ENCODE assay signal across 23 mouse cellular contexts in genomic region chr11:46406721-46407120, GRCm38 (mm10). TPM values are rescaled to one million over a fixed set of nuclear protein-coding genes. Genes with fewer than 3 reads are reported as not detected.
A peak's percentile ranks its signal among the peaks of the same experiment; 100 is the strongest.
DNase-seq lines count a peak whose midpoint lies in the region; ATAC-seq and TF ChIP-seq lines count a peak whose summit lies in the region.
"Had no signal": no experiment of that assay in that cellular context is flagged by ENCODE, and none has a peak within 500 bp of the region (broad histone marks: within the 10 kb centered on the region; RNA-seq: fewer than 3 reads in every experiment).

No protein-coding gene starts in this region.

- H3K4me1 ChIP-seq in heart, embryonic 10.5 days: peaks cover 10% of the 10 kb centered on the region
- H3K4me1 ChIP-seq in hindbrain, embryonic 12.5 days: no peaks in the 10 kb centered on the region; the same call in 1 of the 2 replicates
- no peaks in the 10 kb centered on the region for H3K4me1 ChIP-seq in hindbrain, embryonic 14.5 days (replicated peaks; ENCODE audit: control insufficient read depth, insufficient read depth, low read length)
- no peaks in the 10 kb centered on the region for H3K4me1 ChIP-seq in cerebellum, adult 2 months (ENCODE audit: control insufficient read depth, insufficient read depth, low read length)
- H3K4me1 ChIP-seq in embryonic facial prominence, embryonic 14.5 days (ENCODE audit: control insufficient read depth, insufficient read depth, low read length): no peaks in the 10 kb centered on the region
- H3K4me1 ChIP-seq: forebrain, embryonic 15.5 days; limb, embryonic 15.5 days; neural tube, embryonic 12.5 days had no signal

- H3K4me2 ChIP-seq in hindbrain, embryonic 12.5 days (replicated peaks): 0 out of 2 replicates have a peak overlapping the region, but pooled peaks have one; percentile 21
- no peak overlapping the region for H3K4me2 ChIP-seq in hindbrain, embryonic 14.5 days (replicated peaks)
- no peak overlapping the region for H3K4me2 ChIP-seq in embryonic facial prominence, embryonic 14.5 days (ENCODE audit: low read depth, low read length)
- H3K4me2 ChIP-seq: forebrain, embryonic 15.5 days; limb, embryonic 15.5 days; neural tube, embryonic 12.5 days had no signal

- H3K27ac ChIP-seq in heart, embryonic 10.5 days: peak overlapping the region; percentile 52
- H3K27ac ChIP-seq in hindbrain, embryonic 12.5 days: no peak overlapping the region
- no peak overlapping the region for H3K27ac ChIP-seq in hindbrain, embryonic 14.5 days
- no peak overlapping the region for H3K27ac ChIP-seq in cerebellum, adult 2 months (ENCODE audit: insufficient read depth, low read length)
- H3K27ac ChIP-seq in embryonic facial prominence, embryonic 14.5 days (replicated peaks; ENCODE audit: low read depth, low read length): no peak overlapping the region
- H3K27ac ChIP-seq: forebrain, embryonic 15.5 days; limb, embryonic 15.5 days; neural tube, embryonic 12.5 days had no signal

- no peaks in the 10 kb centered on the region for H3K9me3 ChIP-seq in heart, embryonic 10.5 days
- H3K9me3 ChIP-seq in hindbrain, embryonic 12.5 days (replicated peaks): no peaks in the 10 kb centered on the region
- H3K9me3 ChIP-seq in hindbrain, embryonic 14.5 days (ENCODE audit: control insufficient read depth, low read length): no peaks in the 10 kb centered on the region
- H3K9me3 ChIP-seq in embryonic facial prominence, embryonic 14.5 days (ENCODE audit: control insufficient read depth, low read length): no peaks in the 10 kb centered on the region
- H3K9me3 ChIP-seq: forebrain, embryonic 15.5 days; limb, embryonic 15.5 days; neural tube, embryonic 12.5 days had no signal

- 0 out of 2 replicates have a peak, but pooled peaks cover 6% of the 10 kb centered on the region for H3K27me3 ChIP-seq in heart, embryonic 10.5 days (ENCODE audit: insufficient read depth, poor library complexity, severe bottlenecking)
- no peaks in the 10 kb centered on the region for H3K27me3 ChIP-seq in hindbrain, embryonic 12.5 days
- no peaks in the 10 kb centered on the region for H3K27me3 ChIP-seq in hindbrain, embryonic 14.5 days (ENCODE audit: control insufficient read depth, insufficient read depth, low read length)
- no peaks in the 10 kb centered on the region for H3K27me3 ChIP-seq in cerebellum, adult 2 months (ENCODE audit: control insufficient read depth, insufficient read depth, low read length)
- H3K27me3 ChIP-seq in embryonic facial prominence, embryonic 14.5 days (replicated peaks; ENCODE audit: control insufficient read depth, insufficient read depth, low read length): no peaks in the 10 kb centered on the region
- H3K27me3 ChIP-seq: forebrain, embryonic 15.5 days; limb, embryonic 15.5 days; neural tube, embryonic 12.5 days had no signal

- intact Hi-C loops in heart, postnatal 36 days (cut with DNase I): no loop called here

- ATAC-seq in hindbrain, embryonic 12.5 days (ENCODE audit: low FRiP score): no peak
- ATAC-seq in hindbrain, embryonic 14.5 days (ENCODE audit: low FRiP score): no peak
- ATAC-seq in embryonic facial prominence, embryonic 14.5 days (ENCODE audit: low read depth): no peak
- ATAC-seq: forebrain, embryonic 15.5 days had no signal

- H3K36me3 ChIP-seq in heart, embryonic 10.5 days: no peaks in the 10 kb centered on the region
- H3K36me3 ChIP-seq in hindbrain, embryonic 12.5 days: no peaks in the 10 kb centered on the region
- no peaks in the 10 kb centered on the region for H3K36me3 ChIP-seq in hindbrain, embryonic 14.5 days (replicated peaks; ENCODE audit: control insufficient read depth, insufficient read depth)
- H3K36me3 ChIP-seq in embryonic facial prominence, embryonic 14.5 days (ENCODE audit: control insufficient read depth, insufficient read depth, low read length): no peaks in the 10 kb centered on the region
- H3K36me3 ChIP-seq: forebrain, embryonic 15.5 days; limb, embryonic 15.5 days; neural tube, embryonic 12.5 days had no signal

- WGBS in heart, embryonic 10.5 days: 29% methylated on average over 10 of the region's 10 CpGs
- WGBS in hindbrain, embryonic 12.5 days: 30% methylated on average over 10 of the region's 10 CpGs
- WGBS in hindbrain, embryonic 14.5 days: 37% methylated on average over 10 of the region's 10 CpGs
- 9% methylated on average over 10 of the region's 10 CpGs for WGBS in cerebellum, adult 2 months
- 46% methylated on average over 10 of the region's 10 CpGs for WGBS in embryonic facial prominence, embryonic 14.5 days

- no peak for TF ChIP-seq POLR2A in cerebellum, adult 2 months (IDR thresholded peaks at IDR 0.05; ENCODE audit: borderline replicate concordance, insufficient read depth, low read length)

- no peak for DNase-seq in heart, embryonic 10.5 days (ENCODE audit: low spot score)
- no peak for DNase-seq in heart, postnatal 36 days
- no peak for DNase-seq in hindbrain, embryonic 14.5 days (ENCODE audit: low spot score)
- peak; percentile 21 to 23 for DNase-seq in cerebellum, adult 2 months
- DNase-seq in embryonic facial prominence, embryonic 14.5 days (ENCODE audit: low spot score): no peak
- no peak for DNase-seq in gastrocnemius, postnatal 25 days
- DNase-seq: adrenal gland, adult 2 months; kidney, adult 18-20 months; kidney, postnatal 14 days; lung, postnatal 10 days; right cerebral cortex, postnatal 14 days; thymus, postnatal 14 days had no signal

- peak overlapping the region; percentile 42 for H3K4me3 ChIP-seq in heart, embryonic 10.5 days
- H3K4me3 ChIP-seq in hindbrain, embryonic 12.5 days: no peak overlapping the region
- no peak overlapping the region for H3K4me3 ChIP-seq in hindbrain, embryonic 14.5 days (replicated peaks; ENCODE audit: low read length)
- no peak overlapping the region for H3K4me3 ChIP-seq in cerebellum, adult 2 months (replicated peaks; ENCODE audit: insufficient read depth, low read depth, low read length)
- H3K4me3 ChIP-seq in embryonic facial prominence, embryonic 14.5 days (ENCODE audit: low read depth, low read length): no peak overlapping the region
- H3K4me3 ChIP-seq: forebrain, embryonic 15.5 days; limb, embryonic 15.5 days; megakaryocyte, embryonic 14.5 days; neural tube, embryonic 12.5 days had no signal

- H3K9ac ChIP-seq in hindbrain, embryonic 12.5 days: no peak overlapping the region
- no peak overlapping the region for H3K9ac ChIP-seq in hindbrain, embryonic 14.5 days
- H3K9ac ChIP-seq in embryonic facial prominence, embryonic 14.5 days (ENCODE audit: low read depth, low read length): peak overlapping the region; percentile 9; the same call in 1 of the 2 replicates
- H3K9ac ChIP-seq: forebrain, embryonic 15.5 days; limb, embryonic 15.5 days; neural tube, embryonic 12.5 days had no signal

- no peak for TF ChIP-seq CTCF in cerebellum, adult 2 months (IDR thresholded peaks at IDR 0.05; ENCODE audit: borderline replicate concordance, insufficient read depth, low read depth, low read length)

RNA-seq across cellular contexts. Expression of gene Fam71b, which starts 10.4 kb away (rescaled TPM):
- not detected in 2 replicates for polyA plus RNA-seq in heart, embryonic 10.5 days (2016; fragmentation: Nextera tagmentation; extraction: Ambion mirVana)
- not detected for total RNA-seq in heart, postnatal 36 days (2021)
- polyA plus RNA-seq in hindbrain, embryonic 12.5 days (2016; fragmentation: Nextera tagmentation; extraction: Ambion mirVana): not detected in 2 replicates
- polyA plus RNA-seq in hindbrain, embryonic 14.5 days (2014; fragmentation: Nextera tagmentation; extraction: Ambion mirVana): not detected in 2 replicates
- not detected in 2 replicates for polyA plus RNA-seq in cerebellum, adult 2 months (2012; rRNA removed)
- not detected in 2 replicates for polyA plus RNA-seq in embryonic facial prominence, embryonic 14.5 days (2014; fragmentation: Nextera tagmentation; extraction: Ambion mirVana)
- total RNA-seq in gastrocnemius, postnatal 25 days (2021): not detected
- total RNA-seq: adrenal gland, adult 2 months; gastrocnemius, adult 18-20 months; granulocyte monocyte progenitor cell, adult 5-6 weeks; left cerebral cortex, postnatal 10 days; monocyte, adult 5-6 weeks had no signal
- polyA plus RNA-seq: adrenal gland, adult 2 months; embryonic facial prominence, embryonic 11.5 days; forebrain, embryonic 15.5 days; limb, embryonic 15.5 days; neural tube, embryonic 12.5 days; stomach, embryonic 16.5 days had no signal

RNA-seq across cellular contexts. Expression of gene Itk, which starts 17.4 kb away (rescaled TPM):
- 0.09 TPM in 1 of 2 replicates, not detected in the other for polyA plus RNA-seq in heart, embryonic 10.5 days (2016; fragmentation: Nextera tagmentation; extraction: Ambion mirVana)
- under 1 TPM; 0.16 to 0.31 TPM for total RNA-seq in heart, postnatal 36 days (2021)
- polyA plus RNA-seq in hindbrain, embryonic 12.5 days (2016; fragmentation: Nextera tagmentation; extraction: Ambion mirVana): 0.05 TPM in 1 of 2 replicates, not detected in the other
- 0.05 TPM in 1 of 2 replicates, not detected in the other for polyA plus RNA-seq in hindbrain, embryonic 14.5 days (2014; fragmentation: Nextera tagmentation; extraction: Ambion mirVana)
- 0.30 and 0.39 TPM in 2 replicates for polyA plus RNA-seq in cerebellum, adult 2 months (2012; rRNA removed)
- polyA plus RNA-seq in embryonic facial prominence, embryonic 14.5 days (2014; fragmentation: Nextera tagmentation; extraction: Ambion mirVana): 0.18 and 0.26 TPM in 2 replicates
- under 1 TPM in 1 of 2 experiments, not detected in 1; 0.08 TPM for total RNA-seq in gastrocnemius, postnatal 25 days (2021)
- polyA plus RNA-seq: embryonic facial prominence, embryonic 11.5 days; forebrain, embryonic 15.5 days; neural tube, embryonic 12.5 days had no signal

RNA-seq across cellular contexts. Expression of gene Med7, which starts 30.0 kb away (rescaled TPM):
- polyA plus RNA-seq in heart, embryonic 10.5 days (2016; fragmentation: Nextera tagmentation; extraction: Ambion mirVana): 67.5 and 79.6 TPM in 2 replicates
- total RNA-seq in heart, postnatal 36 days (2021): 10 to 100 TPM; 14.7 to 15.4 TPM
- polyA plus RNA-seq in hindbrain, embryonic 12.5 days (2016; fragmentation: Nextera tagmentation; extraction: Ambion mirVana): 79.3 and 85.9 TPM in 2 replicates
- 67.2 and 74.2 TPM in 2 replicates for polyA plus RNA-seq in hindbrain, embryonic 14.5 days (2014; fragmentation: Nextera tagmentation; extraction: Ambion mirVana)
- 37.6 and 39.4 TPM in 2 replicates for polyA plus RNA-seq in cerebellum, adult 2 months (2012; rRNA removed)
- 61.9 and 71.9 TPM in 2 replicates for polyA plus RNA-seq in embryonic facial prominence, embryonic 14.5 days (2014; fragmentation: Nextera tagmentation; extraction: Ambion mirVana)
- total RNA-seq in gastrocnemius, postnatal 25 days (2021): 10 to 100 TPM; 13.6 to 16.1 TPM

RNA-seq across cellular contexts. Expression of gene Havcr2, which starts 48.0 kb away (rescaled TPM):
- polyA plus RNA-seq in heart, embryonic 10.5 days (2016; fragmentation: Nextera tagmentation; extraction: Ambion mirVana): 0.06 TPM in 1 of 2 replicates, not detected in the other
- total RNA-seq in heart, postnatal 36 days (2021): under 1 TPM; 0.28 to 0.57 TPM
- polyA plus RNA-seq in hindbrain, embryonic 12.5 days (2016; fragmentation: Nextera tagmentation; extraction: Ambion mirVana): 0.14 and 0.35 TPM in 2 replicates
- polyA plus RNA-seq in hindbrain, embryonic 14.5 days (2014; fragmentation: Nextera tagmentation; extraction: Ambion mirVana): 0.14 and 0.23 TPM in 2 replicates
- polyA plus RNA-seq in cerebellum, adult 2 months (2012; rRNA removed): 0.35 and 0.70 TPM in 2 replicates
- polyA plus RNA-seq in embryonic facial prominence, embryonic 14.5 days (2014; fragmentation: Nextera tagmentation; extraction: Ambion mirVana): 0.11 and 0.24 TPM in 2 replicates
- total RNA-seq in gastrocnemius, postnatal 25 days (2021): not detected
- total RNA-seq: gastrocnemius, adult 18-20 months had no signal
- polyA plus RNA-seq: embryonic facial prominence, embryonic 11.5 days had no signal

Comparison
In these comparisons a context has a peak if more than half of its experiments do, and no peak if none do; other contexts are left out.
1. DNase-seq: peak in cerebellum, adult 2 months (2 of 2); none in heart, embryonic 10.5 days (single experiment), heart, postnatal 36 days (0 of 2), hindbrain, embryonic 14.5 days (single experiment), embryonic facial prominence, embryonic 14.5 days (single experiment) and gastrocnemius, postnatal 25 days (single experiment).